Mouse (Mus musculus): ENCODE data around the gene Rad23b. TPM values are rescaled to one million over a fixed set of nuclear protein-coding genes. Genes with fewer than 3 reads are reported as not detected.

Gene Rad23b
- total and polyA plus RNA-seq, 3 experiments: 200 to 270 TPM; not detected in 1

GRCm38 (mm10) chr4:55371355-55371754 is 21.5 kb downstream of the Rad23b start:
- no peaks in the 10 kb centered on the region for H3K27me3 ChIP-seq (ENCODE audit: control insufficient read depth in 1 of 2, insufficient read depth in 2 of 2, low read length in 2 of 2)
- no peaks in the 10 kb centered on the region for H3K9me3 ChIP-seq (replicated peaks; ENCODE audit: insufficient read depth, low read length)
- H3K4me1 ChIP-seq (ENCODE audit: control insufficient read depth in 1 of 2, insufficient read depth in 2 of 2, low read length in 2 of 2): no peaks in the 10 kb centered on the region
- H3K36me3 ChIP-seq (ENCODE audit: control insufficient read depth in 1 of 2, insufficient read depth in 2 of 2, low read length in 2 of 2): peaks cover 2 to 39% of the 10 kb centered on the region in 2 experiments; a peak in 3 of 4 replicates
- no peak overlapping the region for H3K9ac ChIP-seq (ENCODE audit: control insufficient read depth, low read depth, low read length, poor library complexity, severe bottlenecking)
- no peak overlapping the region for H3K4me3 ChIP-seq (ENCODE audit: control insufficient read depth in 1 of 2, insufficient read depth in 1 of 2, low read depth in 2 of 2, low read length in 2 of 2)
- TF ChIP-seq ZC3H11A (IDR thresholded peaks at IDR 0.05; ENCODE audit: low read depth, low read length) (no peak), ZMIZ1 (IDR thresholded peaks at IDR 0.05; ENCODE audit: low read depth, low read length) (no peak), NRF1 (IDR thresholded peaks at IDR 0.05; ENCODE audit: insufficient read depth, low read depth, low read length, poor library complexity, severe bottlenecking) (no peak), MYC (IDR thresholded peaks at IDR 0.05; ENCODE audit: low read depth, low read length) (no peak), POLR2A (IDR thresholded peaks at IDR 0.05; ENCODE audit: control insufficient read depth in 1 of 2, insufficient read depth in 1 of 2, low read depth in 1 of 2, low read length in 2 of 2, poor library complexity in 1 of 2) (no peak), KAT2A (conservative IDR thresholded peaks at IDR 0.05; ENCODE audit: low read depth, low read length) (no peak), USF1 (IDR thresholded peaks at IDR 0.05; ENCODE audit: low read depth, low read length) (no peak), E2F4 (IDR thresholded peaks at IDR 0.05; ENCODE audit: borderline replicate concordance, low read depth, low read length) (no peak), ELF1 (IDR thresholded peaks at IDR 0.05; ENCODE audit: low read depth, low read length) (no peak), UBTF (IDR thresholded peaks at IDR 0.05; ENCODE audit: borderline replicate concordance, insufficient read depth, low read depth, low read length) (no peak), SIN3A (IDR thresholded peaks at IDR 0.05; ENCODE audit: low read length) (no peak), NELFE (IDR thresholded peaks at IDR 0.05; ENCODE audit: low read depth, low read length) (no peak), RCOR1 (IDR thresholded peaks at IDR 0.05; ENCODE audit: low read depth, low read length) (no peak), HCFC1 (IDR thresholded peaks at IDR 0.05; ENCODE audit: low read depth, low read length) (no peak), MAZ (IDR thresholded peaks at IDR 0.05; ENCODE audit: low read depth, low read length) (no peak), BHLHE40 (IDR thresholded peaks at IDR 0.05; ENCODE audit: borderline replicate concordance, low read depth, low read length) (no peak)
- no peak overlapping the region for H3K27ac ChIP-seq (ENCODE audit: control insufficient read depth, low read depth, low read length)
- no peak for DNase-seq (ENCODE audit: low read depth, low spot score)
- H3K79me2 ChIP-seq (ENCODE audit: control insufficient read depth, insufficient read depth, low read length, poor library complexity): peaks cover 9% of the 10 kb centered on the region

- DNase-seq (ENCODE audit: low read depth, low spot score): no peak
- H3K9me3 ChIP-seq (replicated peaks; ENCODE audit: insufficient read depth, low read length): no peaks in the 10 kb centered on the region
- TF ChIP-seq RAD21 (IDR thresholded peaks at IDR 0.05; ENCODE audit: low read depth, low read length) (no peak), ELF1 (IDR thresholded peaks at IDR 0.05; ENCODE audit: low read depth, low read length) (no peak), UBTF (IDR thresholded peaks at IDR 0.05; ENCODE audit: borderline replicate concordance, insufficient read depth, low read depth, low read length) (no peak)
- H3K79me2 ChIP-seq (ENCODE audit: control insufficient read depth, insufficient read depth, low read length, poor library complexity): 0 out of 2 replicates have a peak, but pooled peaks cover 2% of the 10 kb centered on the region
- H3K4me1 ChIP-seq (ENCODE audit: control insufficient read depth in 1 of 2, insufficient read depth in 2 of 2, low read length in 2 of 2): no peaks in the 10 kb centered on the region
- H3K27me3 ChIP-seq (ENCODE audit: control insufficient read depth in 1 of 2, insufficient read depth in 2 of 2, low read length in 2 of 2): no peaks in the 10 kb centered on the region
- no peak overlapping the region for H3K4me3 ChIP-seq (ENCODE audit: control insufficient read depth in 1 of 2, insufficient read depth in 1 of 2, low read depth in 2 of 2, low read length in 2 of 2)
- no peak overlapping the region for H3K9ac ChIP-seq (ENCODE audit: control insufficient read depth, low read depth, low read length, poor library complexity, severe bottlenecking)
- no peak overlapping the region for H3K27ac ChIP-seq (ENCODE audit: control insufficient read depth, low read depth, low read length)
- peaks cover 0 to 40% of the 10 kb centered on the region in 2 experiments; a peak in 2 of 4 replicates for H3K36me3 ChIP-seq (ENCODE audit: control insufficient read depth in 1 of 2, insufficient read depth in 2 of 2, low read length in 2 of 2)
These were observed 32.5 kb downstream of the Rad23b start for GRCm38 (mm10) chr4:55382350-55382749.

All from MEL (cell line).